Mouse (Mus musculus) stomach, postnatal 0 days (tissue): ENCODE results near the gene Gm38393. TPM values are rescaled to one million over a fixed set of nuclear protein-coding genes. Genes with fewer than 3 reads are reported as not detected.
A peak's percentile ranks its signal among the peaks of the same experiment; 100 is the strongest.

Source experiments
- ATAC-seq: fragments of 200-750 bp; cut with Nextera tagmentation; 2 replicates; pipeline ENCODE4 v1.8.0; 2017; ENCODE audit not compliant: low FRiP score, low TSS enrichment
- DNase-seq: peaks from one replicate; pipeline ENCODE4 v3.0.0-alpha.2; 2016; ENCODE audit warnings: low spot score
- H3K27ac ChIP-seq: fragments of 300-500 bp; sonication (generic); replicated peaks from 2 replicates; pipeline ENCODE4 v1.5.1; 2014; ENCODE audit warnings: mild to moderate bottlenecking, control low read depth
- H3K27me3 ChIP-seq: fragments of 300-500 bp; sonication (generic); 2 replicates; pipeline ENCODE4 v1.6.1; 2014; ENCODE audit warnings: low read length; ENCODE audit not compliant: control insufficient read depth, insufficient read depth
- H3K36me3 ChIP-seq: fragments of 300-500 bp; sonication (generic); 2 replicates; pipeline ENCODE4 v1.6.1; 2014; ENCODE audit warnings: low read length, mixed read lengths; ENCODE audit not compliant: control insufficient read depth, insufficient read depth
- H3K4me1 ChIP-seq: fragments of 300-500 bp; sonication (generic); replicated peaks from 2 replicates; pipeline ENCODE4 v1.6.1; 2014; ENCODE audit warnings: antibody characterized with exemption; ENCODE audit not compliant: control insufficient read depth, insufficient read depth
- H3K4me2 ChIP-seq: fragments of 300-500 bp; sonication (generic); replicated peaks from 2 replicates; pipeline ENCODE4 v1.6.1; 2014; ENCODE audit warnings: low read depth, mild to moderate bottlenecking, control low read depth, moderate library complexity
- H3K4me3 ChIP-seq: fragments of 300-500 bp; sonication (generic); 2 replicates; pipeline ENCODE4 v1.5.1; 2014; ENCODE audit warnings: low read depth, low read length, control low read depth
- H3K9ac ChIP-seq: fragments of 300-500 bp; sonication (generic); 2 replicates; pipeline ENCODE4 v1.6.1; 2014; ENCODE audit warnings: mild to moderate bottlenecking, low read length, control low read depth, mixed read lengths
- H3K9me3 ChIP-seq: fragments of 300-500 bp; sonication (generic); 2 replicates; pipeline ENCODE4 v1.6.1; 2016; ENCODE audit warnings: low read length; ENCODE audit not compliant: control insufficient read depth
- CTCF ChIP-seq: IDR thresholded peaks from 2 replicates; pipeline ENCODE4 v1.5.1; 2016; ENCODE audit warnings: antibody characterized with exemption, low read depth, mild to moderate bottlenecking, moderate library complexity
- EP300 ChIP-seq: optimal IDR thresholded peaks from 2 replicates; pipeline ENCODE3; 2016; ENCODE audit warnings: antibody characterized with exemption
- WGBS: fragments of 180-500 bp; shearing (Covaris S2); extraction: QIAGEN DNeasy Blood & Tissue Kit; methylation state at CpG from one replicate; pipeline ENCODE4 v1.1.7; 2014; 5-methylcytosine and 5-hydroxymethylcytosine counted together
- polyA plus RNA-seq: library from polyadenylated mRNA; unstranded; fragments of >200 nt; fragmentation: Nextera tagmentation; extraction: Ambion mirVana; gene quantifications from 2 replicates; pipeline ENCODE4 v1.2.1, GENCODE M21; 2015

The Gm38393 gene
- polyA plus RNA-seq, 1 experiment from 2014 or later = 0.15 TPM

DNA sequence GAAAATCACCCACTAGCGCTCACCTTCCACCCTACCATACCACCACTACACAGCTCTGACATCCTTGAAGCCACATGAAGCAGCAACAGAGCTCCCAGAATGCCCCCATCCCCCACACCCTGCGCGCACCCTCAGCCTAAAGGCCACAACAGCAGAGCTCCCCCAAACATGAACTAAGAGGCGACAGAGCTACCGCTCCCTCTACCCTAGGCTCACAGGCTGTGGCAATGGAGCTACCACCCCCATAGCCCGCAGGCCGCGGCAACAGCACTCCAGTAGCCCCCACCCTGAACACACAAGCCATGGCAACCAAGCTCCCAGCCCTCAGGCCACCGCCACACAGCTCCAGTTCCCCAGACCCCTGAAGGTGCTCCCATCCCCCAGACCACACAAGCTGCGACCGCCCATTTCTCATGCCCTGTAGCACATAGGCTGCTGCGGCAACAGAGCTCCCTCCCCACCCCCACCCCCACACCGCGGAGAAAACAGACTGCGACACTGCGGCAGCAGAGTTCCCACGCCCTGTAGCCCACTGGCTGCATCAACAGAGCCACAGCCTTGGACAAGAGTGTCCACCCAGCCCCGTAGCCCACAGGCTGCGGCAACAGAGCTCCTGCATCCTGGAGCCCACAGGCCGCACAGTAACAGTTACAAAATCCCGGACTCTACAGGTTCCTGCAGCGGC, 801 bp downstream of the Gm38393 start:
- Histone ChIP-seq H3K4me1 (no peaks in the 10 kb centered on the region), H3K27me3 (no peaks in the 10 kb centered on the region), H3K9me3 (no peaks in the 10 kb centered on the region), H3K27ac (no peak overlapping the region), H3K4me3 (peak overlapping the region; percentile 49), H3K4me2 (peak overlapping the region; percentile 68), H3K9ac (peak overlapping the region; percentile 50), H3K36me3 (no peaks in the 10 kb centered on the region)
- TF ChIP-seq EP300 = no peak
- TF ChIP-seq CTCF = no peak
- 48% methylated on average over 22 of the region's 22 CpGs for WGBS
- ATAC-seq (peak; percentile 69), DNase-seq (peak; percentile 31)

DNA sequence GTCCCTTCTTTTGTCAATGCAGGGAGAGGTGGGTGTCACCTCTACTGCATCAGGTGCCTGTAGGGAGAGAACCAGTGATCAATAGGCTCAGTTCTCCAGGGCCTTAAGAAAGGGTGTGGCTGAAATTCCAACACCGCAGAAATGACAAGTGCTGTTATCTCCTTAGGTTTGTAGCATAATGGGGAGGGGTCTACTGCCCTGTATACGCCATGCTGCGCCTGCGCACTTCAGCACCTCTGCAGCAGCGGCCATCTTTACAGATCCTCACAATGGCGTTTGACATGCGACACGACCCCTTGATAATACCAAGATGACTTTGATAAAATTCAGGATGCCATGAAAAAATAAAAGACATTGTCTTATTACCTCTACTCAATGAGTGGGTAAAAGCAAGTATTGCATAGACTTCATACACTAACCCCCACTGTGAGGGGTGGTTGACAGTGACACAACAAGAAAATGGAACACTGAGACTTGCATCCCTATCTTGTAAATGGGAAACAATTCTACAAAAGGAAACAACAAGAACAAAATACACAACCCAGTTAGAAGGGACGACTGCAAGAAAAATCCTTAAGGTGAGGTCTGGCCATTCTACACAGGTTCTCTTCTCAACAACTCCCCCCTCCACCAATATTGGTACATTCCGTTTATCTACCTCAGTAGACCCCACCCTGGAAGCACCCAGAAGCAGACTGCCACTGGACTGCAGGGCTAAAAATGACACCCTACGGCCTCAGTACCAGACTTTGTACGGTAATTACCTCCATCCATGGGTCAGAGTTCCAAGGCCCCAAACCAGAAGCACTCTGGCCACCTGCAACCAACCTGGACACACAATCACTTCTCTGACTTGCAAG, 1.6 kb downstream of the Gm38393 start:
- no peak for TF ChIP-seq EP300
- no peak for TF ChIP-seq CTCF
- no peak overlapping the region for H3K9ac ChIP-seq
- H3K9me3 ChIP-seq = no peaks in the 10 kb centered on the region
- 55% methylated on average over 12 of the region's 12 CpGs for WGBS
- peak; percentile 12 for DNase-seq
- peak overlapping the region; percentile 49 for H3K4me3 ChIP-seq
- H3K27me3 ChIP-seq = no peaks in the 10 kb centered on the region
- H3K4me2 ChIP-seq = peak overlapping the region; percentile 68
- no peaks in the 10 kb centered on the region for H3K36me3 ChIP-seq
- H3K27ac ChIP-seq = no peak overlapping the region
- no peaks in the 10 kb centered on the region for H3K4me1 ChIP-seq
- no peak for ATAC-seq

DNA sequence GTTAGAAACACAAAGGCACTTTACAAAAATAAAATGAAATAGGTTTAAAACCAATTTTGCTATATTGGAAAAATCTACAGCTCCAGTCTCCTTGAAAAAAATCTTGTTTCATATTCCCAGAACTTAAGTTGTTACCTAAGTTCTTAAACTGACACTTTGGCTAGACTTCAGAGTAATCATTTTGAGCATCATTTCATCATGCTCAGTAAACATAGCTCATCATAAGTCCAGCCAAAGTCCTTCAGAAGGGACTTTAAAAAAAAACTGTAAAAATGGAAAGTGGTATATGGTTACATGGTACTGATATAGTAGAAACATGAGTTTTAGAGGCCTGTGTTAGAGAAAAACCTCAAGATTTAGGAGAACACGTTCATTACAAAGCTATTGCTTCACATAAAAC, 26.2 kb downstream of the Gm38393 start:
- Histone ChIP-seq H3K4me2 (no peak overlapping the region), H3K27ac (no peak overlapping the region), H3K9ac (no peak overlapping the region), H3K4me3 (no peak overlapping the region), H3K9me3 (no peaks in the 10 kb centered on the region), H3K4me1 (no peaks in the 10 kb centered on the region), H3K27me3 (no peaks in the 10 kb centered on the region), H3K36me3 (no peaks in the 10 kb centered on the region)
- WGBS = 52% methylated on average over 1 of the region's 1 CpGs
- ATAC-seq (no peak), DNase-seq (no peak)
- TF ChIP-seq CTCF = no peak
- no peak for TF ChIP-seq EP300

Other genes starting within 250 kb of the Gm38393 start
- 16.8 and 18.1 TPM in 2 replicates for gene Snurf, start within 50 bp of the Gm38393 start, polyA plus RNA-seq
- gene Snrpn, start 135.2 kb upstream of the Gm38393 start, polyA plus RNA-seq = 22.1 and 22.7 TPM in 2 replicates